Mouse (Mus musculus): ENCODE data around the gene Myo1g.

DNA sequence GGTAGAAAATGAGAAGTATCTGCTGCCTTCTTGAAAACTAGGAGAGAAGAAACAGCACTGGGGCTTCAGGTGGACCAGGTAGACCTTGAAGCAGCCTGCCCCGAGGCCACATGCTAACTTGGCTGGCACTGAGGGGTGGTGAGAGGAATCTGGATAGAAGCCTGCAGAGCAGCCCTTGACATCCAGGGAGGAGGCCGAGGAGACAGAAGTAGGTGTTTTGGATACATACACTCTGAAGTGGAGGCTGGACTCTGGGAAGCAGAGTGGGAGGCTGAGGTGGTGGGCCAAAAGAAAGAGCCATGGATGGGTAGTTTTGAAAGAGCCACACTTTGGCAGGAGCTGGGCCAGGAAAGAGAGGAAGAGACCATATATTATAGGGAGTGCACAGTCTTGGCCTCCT lies 41.5 kb downstream of the Myo1g start:
- TF ChIP-seq CTCF (IDR thresholded peaks at IDR 0.05; ENCODE audit: borderline replicate concordance, insufficient read depth, low read length) (no peak), POLR2A (IDR thresholded peaks at IDR 0.05; ENCODE audit: low read depth, low read length) (no peak)

Measured in embryonic fibroblast, embryonic 13.5 days (primary cell).